Mouse (Mus musculus) embryonic facial prominence, embryonic 13.5 days (tissue): Measurements from ENCODE around the gene Anks1b. TPM values are rescaled to one million over a fixed set of nuclear protein-coding genes. Genes with fewer than 3 reads are reported as not detected.
A peak's percentile ranks its signal among the peaks of the same experiment; 100 is the strongest.

Source experiments
- ATAC-seq: fragments of 200-750 bp; cut with Nextera tagmentation; 2 replicates; pipeline ENCODE4 v1.8.0; 2017; ENCODE audit warnings: low read depth; ENCODE audit not compliant: insufficient number of reproducible peaks, insufficient read depth, low FRiP score, low TSS enrichment
- H3K27ac ChIP-seq: fragments of 300-500 bp; sonication (generic); 2 replicates; pipeline ENCODE4 v1.5.1; 2015; ENCODE audit warnings: moderate library complexity, mild to moderate bottlenecking, inconsistent platforms
- H3K27me3 ChIP-seq: fragments of 300-500 bp; sonication (generic); 2 replicates; pipeline ENCODE4 v1.6.1; 2015; ENCODE audit warnings: mild to moderate bottlenecking, inconsistent platforms
- H3K36me3 ChIP-seq: fragments of 300-500 bp; sonication (generic); 2 replicates; pipeline ENCODE4 v1.6.1; 2015; ENCODE audit warnings: mild to moderate bottlenecking, inconsistent platforms
- H3K4me1 ChIP-seq: fragments of 300-500 bp; sonication (generic); 2 replicates; pipeline ENCODE4 v1.6.1; 2015; ENCODE audit warnings: inconsistent platforms
- H3K4me2 ChIP-seq: fragments of 300-500 bp; sonication (generic); 2 replicates; pipeline ENCODE4 v1.6.1; 2015; ENCODE audit warnings: moderate library complexity, mild to moderate bottlenecking, inconsistent platforms
- H3K4me3 ChIP-seq: fragments of 300-500 bp; sonication (generic); 2 replicates; pipeline ENCODE4 v1.5.1; 2015; ENCODE audit warnings: mild to moderate bottlenecking, inconsistent platforms
- H3K9ac ChIP-seq: fragments of 300-500 bp; sonication (generic); 2 replicates; pipeline ENCODE4 v1.6.1; 2015; ENCODE audit warnings: mild to moderate bottlenecking, inconsistent platforms
- H3K9me3 ChIP-seq: fragments of 300-500 bp; sonication (generic); 2 replicates; pipeline ENCODE4 v1.6.1; 2016; ENCODE audit warnings: inconsistent platforms
- WGBS: fragments of 180-500 bp; shearing (Covaris S2); methylation state at CpG from one replicate; pipeline ENCODE4 v1.1.7; 2015; ENCODE audit warnings: mixed read lengths; 5-methylcytosine and 5-hydroxymethylcytosine counted together
- polyA plus RNA-seq: library from polyadenylated mRNA; unstranded; fragments of >200 nt; fragmentation: Nextera tagmentation; extraction: Ambion mirVana; gene quantifications from 2 replicates; pipeline ENCODE4 v1.2.1, GENCODE M21; 2015

The Anks1b gene
- polyA plus RNA-seq, 1 experiment from 2014 or later, result 1.5 TPM

- no peak for ATAC-seq
- WGBS, result 82% methylated on average over 1 of the region's 1 CpGs
Observed at GRCm38 (mm10) chr10:90345394-90345793, 472.1 kb downstream of the Anks1b start.

DNA sequence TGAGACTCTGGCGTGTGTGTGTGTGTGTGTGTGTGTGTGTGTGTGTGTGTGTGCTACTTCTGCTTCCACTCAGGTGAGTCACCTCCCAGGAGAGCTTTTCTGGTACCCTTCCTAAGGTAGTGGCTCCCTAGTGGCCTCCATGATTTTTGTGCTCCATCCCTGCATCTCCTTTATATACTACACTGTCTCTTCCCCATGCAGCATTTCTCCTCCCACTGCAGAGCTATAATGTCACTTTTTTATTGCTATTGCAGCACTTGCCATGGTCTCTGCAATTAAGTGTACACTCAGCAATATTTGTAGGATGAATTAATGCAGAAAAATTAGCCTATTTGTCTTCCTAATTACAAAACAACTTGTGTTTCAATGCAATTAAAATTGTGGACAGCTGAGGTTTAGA lies 482.9 kb downstream of the Anks1b start:
- H3K9ac ChIP-seq, result no peak overlapping the region
- WGBS, result no CpG with 5 or more reads among the region's 1 CpGs
- H3K4me1 ChIP-seq, result no peaks in the 10 kb centered on the region
- no peak overlapping the region for H3K27ac ChIP-seq
- H3K27me3 ChIP-seq, result no peaks in the 10 kb centered on the region
- ATAC-seq, result no peak
- no peak overlapping the region for H3K4me2 ChIP-seq
- no peak overlapping the region for H3K4me3 ChIP-seq
- no peaks in the 10 kb centered on the region for H3K36me3 ChIP-seq
- no peaks in the 10 kb centered on the region for H3K9me3 ChIP-seq

More at GRCm38 (mm10) chr10:90345394-90345793, 472.1 kb downstream of the Anks1b start:
- H3K4me2 ChIP-seq, result no peak overlapping the region
- no peaks in the 10 kb centered on the region for H3K9me3 ChIP-seq
- H3K36me3 ChIP-seq, result no peaks in the 10 kb centered on the region
- no peak overlapping the region for H3K9ac ChIP-seq
- H3K4me3 ChIP-seq, result no peak overlapping the region
- H3K27ac ChIP-seq, result no peak overlapping the region
- no peaks in the 10 kb centered on the region for H3K27me3 ChIP-seq
- H3K4me1 ChIP-seq, result no peaks in the 10 kb centered on the region

GRCm38 (mm10) chr10:90357169-90357907 lies 484.0 kb downstream of the Anks1b start:
- WGBS, result 75% methylated on average over 1 of the region's 1 CpGs
- Histone ChIP-seq H3K36me3 (no peaks in the 10 kb centered on the region), H3K4me3 (no peak overlapping the region), H3K27me3 (no peaks in the 10 kb centered on the region), H3K9me3 (no peaks in the 10 kb centered on the region), H3K27ac (no peak overlapping the region), H3K4me1 (no peaks in the 10 kb centered on the region), H3K9ac (no peak overlapping the region), H3K4me2 (no peak overlapping the region)
- ATAC-seq, result no peak

- no peaks in the 10 kb centered on the region for H3K4me1 ChIP-seq
- H3K27me3 ChIP-seq, result no peaks in the 10 kb centered on the region
- no peaks in the 10 kb centered on the region for H3K36me3 ChIP-seq
- no peak overlapping the region for H3K9ac ChIP-seq
- no peak overlapping the region for H3K4me3 ChIP-seq
- ATAC-seq, result no peak
- 90% methylated on average over 7 of the region's 7 CpGs for WGBS
- no peak overlapping the region for H3K27ac ChIP-seq
- no peaks in the 10 kb centered on the region for H3K9me3 ChIP-seq
- no peak overlapping the region for H3K4me2 ChIP-seq
Observed at GRCm38 (mm10) chr10:90369015-90369414, 495.7 kb downstream of the Anks1b start.

- no peak overlapping the region for H3K4me2 ChIP-seq
- no peaks in the 10 kb centered on the region for H3K36me3 ChIP-seq
- no peaks in the 10 kb centered on the region for H3K9me3 ChIP-seq
- no peak overlapping the region for H3K4me3 ChIP-seq
- ATAC-seq, result no peak
- no peak overlapping the region for H3K9ac ChIP-seq
- H3K27me3 ChIP-seq, result no peaks in the 10 kb centered on the region
- no peak overlapping the region for H3K27ac ChIP-seq
- no peaks in the 10 kb centered on the region for H3K4me1 ChIP-seq
- WGBS, result 89% methylated on average over 3 of the region's 3 CpGs
Observed at GRCm38 (mm10) chr10:90370751-90371150, 497.4 kb downstream of the Anks1b start.

DNA sequence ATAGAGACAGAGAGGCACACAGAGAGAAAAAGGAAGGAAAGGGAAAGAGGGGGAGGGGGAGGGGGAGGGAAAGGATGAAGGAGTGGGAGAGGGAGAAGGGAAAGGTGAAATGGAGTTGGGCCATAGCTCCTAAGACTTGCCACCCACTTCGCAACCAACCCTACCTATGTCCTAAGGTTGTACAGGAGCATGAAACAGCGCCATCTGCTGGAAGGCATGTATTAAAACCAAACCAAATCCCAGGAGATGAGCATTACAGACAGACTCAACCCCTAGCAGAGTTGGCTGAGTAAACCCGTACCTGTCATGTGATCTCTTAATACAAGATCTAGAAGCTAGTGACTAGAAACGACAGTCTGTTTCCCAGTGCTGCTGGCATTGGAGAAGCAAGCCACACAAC lies 500.2 kb downstream of the Anks1b start:
- Histone ChIP-seq H3K4me2 (no peak overlapping the region), H3K36me3 (no peaks in the 10 kb centered on the region), H3K27ac (no peak overlapping the region), H3K27me3 (no peaks in the 10 kb centered on the region), H3K9me3 (no peaks in the 10 kb centered on the region), H3K4me3 (no peak overlapping the region), H3K4me1 (no peaks in the 10 kb centered on the region), H3K9ac (no peak overlapping the region)
- 18% methylated on average over 4 of the region's 4 CpGs for WGBS
- ATAC-seq, result no peak

DNA sequence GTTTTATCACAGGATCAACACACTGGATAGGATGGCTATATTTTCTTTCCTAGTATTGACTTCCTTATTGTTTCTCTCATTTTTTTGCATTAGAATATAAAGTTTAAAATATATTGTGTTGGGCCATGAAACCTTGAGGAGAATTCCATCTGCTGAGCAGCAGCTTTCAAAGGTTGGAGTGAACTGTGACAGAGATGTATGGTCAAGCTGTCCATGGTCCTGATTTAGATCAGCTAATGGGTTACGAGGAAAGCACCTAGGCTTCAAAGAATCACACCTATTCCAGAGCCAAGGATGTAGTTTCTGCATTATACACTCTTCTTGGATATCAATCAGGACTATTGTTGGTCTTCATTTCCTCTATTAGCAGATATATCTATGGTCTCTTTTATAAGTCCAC lies 503.3 kb downstream of the Anks1b start:
- H3K27ac ChIP-seq, result no peak overlapping the region
- H3K4me1 ChIP-seq, result 0 out of 2 replicates have a peak, but pooled peaks cover 14% of the 10 kb centered on the region
- WGBS, result 56% methylated on average over 1 of the region's 1 CpGs
- no peak overlapping the region for H3K4me3 ChIP-seq
- H3K4me2 ChIP-seq, result no peak overlapping the region
- H3K9ac ChIP-seq, result no peak overlapping the region
- H3K27me3 ChIP-seq, result no peaks in the 10 kb centered on the region
- H3K9me3 ChIP-seq, result no peaks in the 10 kb centered on the region
- no peak for ATAC-seq
- no peaks in the 10 kb centered on the region for H3K36me3 ChIP-seq

DNA sequence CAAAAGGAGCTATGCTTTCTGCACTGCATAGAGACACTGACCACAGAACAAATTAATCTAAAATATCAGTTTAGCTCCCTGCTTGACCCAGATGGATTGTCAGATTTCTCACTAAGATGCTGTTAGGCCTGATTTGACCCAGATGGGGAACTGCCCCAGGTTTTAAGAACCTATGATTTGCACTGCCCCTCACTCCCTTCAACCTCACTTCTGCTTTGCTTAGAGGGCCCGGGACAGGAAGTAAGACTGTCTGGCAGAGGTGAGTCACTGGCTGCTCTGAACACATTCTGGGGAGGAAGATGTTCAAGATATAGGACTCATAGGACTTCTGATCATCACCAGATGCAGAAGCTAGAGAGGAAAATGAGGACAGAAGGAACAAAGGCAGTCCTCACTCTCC lies 506.8 kb downstream of the Anks1b start:
- H3K27ac ChIP-seq, result no peak overlapping the region; the same call in 1 of the 2 replicates
- H3K27me3 ChIP-seq, result no peaks in the 10 kb centered on the region
- H3K9me3 ChIP-seq, result no peaks in the 10 kb centered on the region
- H3K4me1 ChIP-seq, result 0 out of 2 replicates have a peak, but pooled peaks cover 14% of the 10 kb centered on the region
- H3K4me3 ChIP-seq, result no peak overlapping the region
- H3K9ac ChIP-seq, result no peak overlapping the region
- ATAC-seq, result no peak
- WGBS, result 39% methylated on average over 1 of the region's 1 CpGs
- no peaks in the 10 kb centered on the region for H3K36me3 ChIP-seq
- H3K4me2 ChIP-seq, result no peak overlapping the region

DNA sequence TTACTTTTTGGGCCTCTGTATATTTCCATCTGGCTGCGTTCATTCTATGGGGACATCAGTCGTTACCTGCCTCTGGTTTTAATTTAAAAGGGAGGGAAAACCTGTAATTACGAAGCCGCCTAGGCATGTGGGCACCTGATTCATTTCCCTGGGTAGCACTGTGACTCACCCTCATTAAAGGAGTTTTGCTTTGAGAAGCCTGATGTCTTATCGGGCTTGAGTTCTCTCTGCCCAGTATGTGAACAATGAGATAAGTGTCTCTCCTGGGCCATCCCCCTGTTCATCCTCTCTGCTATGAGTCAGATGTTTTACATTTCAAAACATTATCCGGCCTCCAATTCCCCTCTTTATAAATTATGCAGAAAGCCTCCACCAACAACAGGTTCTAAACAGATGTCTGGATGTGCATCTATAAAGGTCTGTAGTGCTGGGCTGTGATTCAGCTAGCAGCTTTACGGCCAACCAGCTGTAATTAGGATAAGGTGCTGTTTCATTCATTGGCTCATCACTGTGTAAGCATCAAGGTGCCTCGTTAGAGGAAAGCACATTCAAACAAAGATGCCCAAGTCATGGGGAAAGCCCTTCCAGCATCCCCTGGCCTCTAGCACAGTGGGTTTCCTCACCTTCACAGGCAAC lies 507.5 kb downstream of the Anks1b start:
- 0 out of 2 replicates have a peak, but pooled peaks cover 14% of the 10 kb centered on the region for H3K4me1 ChIP-seq
- ATAC-seq, result no peak
- H3K27ac ChIP-seq, result no peak overlapping the region

GRCm38 (mm10) chr10:90400382-90400781 lies 527.1 kb downstream of the Anks1b start:
- WGBS, result 94% methylated on average over 4 of the region's 4 CpGs
- H3K4me2 ChIP-seq, result no peak overlapping the region
- H3K27me3 ChIP-seq, result no peaks in the 10 kb centered on the region
- ATAC-seq, result no peak
- no peak overlapping the region for H3K9ac ChIP-seq
- no peak overlapping the region for H3K4me3 ChIP-seq
- no peak overlapping the region for H3K27ac ChIP-seq
- no peaks in the 10 kb centered on the region for H3K36me3 ChIP-seq
- H3K9me3 ChIP-seq, result no peaks in the 10 kb centered on the region
- H3K4me1 ChIP-seq, result no peaks in the 10 kb centered on the region

More for the DNA sequence above, 507.5 kb downstream of the Anks1b start:
- no peaks in the 10 kb centered on the region for H3K27me3 ChIP-seq
- no peaks in the 10 kb centered on the region for H3K36me3 ChIP-seq
- no peak overlapping the region for H3K9ac ChIP-seq
- H3K4me3 ChIP-seq, result no peak overlapping the region
- no peak overlapping the region for H3K4me2 ChIP-seq
- H3K9me3 ChIP-seq, result no peaks in the 10 kb centered on the region
- WGBS, result 23% methylated on average over 8 of the region's 8 CpGs

DNA sequence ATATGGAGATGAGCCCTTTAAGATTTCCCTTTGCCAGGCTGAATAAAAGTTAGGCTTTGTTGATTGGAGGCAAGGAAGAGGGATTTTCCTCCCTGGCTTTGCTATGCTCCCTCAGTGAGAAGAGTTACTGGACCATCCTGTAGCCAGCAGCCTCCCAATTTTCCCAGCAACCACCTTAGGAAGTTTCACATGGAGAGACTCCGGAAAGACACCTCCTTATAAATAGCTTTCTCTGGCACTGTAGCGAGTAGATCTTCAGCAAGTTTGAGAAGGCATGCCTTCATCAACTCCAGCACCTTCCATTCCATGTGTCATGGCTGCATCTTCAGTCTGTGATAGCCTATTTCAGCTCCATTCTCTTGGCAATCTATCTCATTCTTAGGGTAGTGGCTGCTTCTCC lies 535.2 kb downstream of the Anks1b start:
- no peak overlapping the region for H3K27ac ChIP-seq
- no peak for ATAC-seq
- WGBS, result 86% methylated on average over 2 of the region's 2 CpGs
- H3K36me3 ChIP-seq, result no peaks in the 10 kb centered on the region
- no peaks in the 10 kb centered on the region for H3K4me1 ChIP-seq
- H3K4me3 ChIP-seq, result no peak overlapping the region
- H3K9ac ChIP-seq, result no peak overlapping the region
- H3K27me3 ChIP-seq, result no peaks in the 10 kb centered on the region
- no peak overlapping the region for H3K4me2 ChIP-seq
- H3K9me3 ChIP-seq, result no peaks in the 10 kb centered on the region

GRCm38 (mm10) chr10:90431527-90431926 lies 558.2 kb downstream of the Anks1b start:
- WGBS, result 52% methylated on average over 5 of the region's 5 CpGs
- Histone ChIP-seq H3K9me3 (no peaks in the 10 kb centered on the region), H3K4me3 (no peak overlapping the region), H3K36me3 (no peaks in the 10 kb centered on the region), H3K27ac (no peak overlapping the region), H3K4me1 (peaks cover 14% of the 10 kb centered on the region), H3K27me3 (no peaks in the 10 kb centered on the region), H3K4me2 (peak overlapping the region; percentile 50; the same call in 1 of the 2 replicates), H3K9ac (no peak overlapping the region)
- ATAC-seq, result no peak
